Mouse (Mus musculus) kidney, embryonic 15.5 days (tissue): Measurements from ENCODE around the gene Mtch2. TPM values are rescaled to one million over a fixed set of nuclear protein-coding genes. Genes with fewer than 3 reads are reported as not detected.

Experiments
- polyA plus RNA-seq: library from polyadenylated mRNA; unstranded; fragments of >200 nt; fragmentation: Nextera tagmentation; extraction: Ambion mirVana; gene quantifications from 2 replicates; pipeline ENCODE4 v1.2.1, GENCODE M21; 2015

Mtch2 gene
- polyA plus RNA-seq, 1 experiment from 2014 or later, result 208 TPM

Other genes starting within 250 kb of the Mtch2 start
- gene Nup160, start 169.9 kb upstream of the Mtch2 start, polyA plus RNA-seq, result 49.3 and 55.1 TPM in 2 replicates
- gene Fnbp4, start 101.8 kb upstream of the Mtch2 start, polyA plus RNA-seq, result 104 and 117 TPM in 2 replicates
- gene Agbl2, start 64.4 kb upstream of the Mtch2 start, polyA plus RNA-seq, result 0.76 and 0.84 TPM in 2 replicates
- 9.0 and 9.2 TPM in 2 replicates for gene C1qtnf4, start 38.7 kb downstream of the Mtch2 start, polyA plus RNA-seq
- gene Kbtbd4, start 57.6 kb downstream of the Mtch2 start, polyA plus RNA-seq, result 39.2 and 42.4 TPM in 2 replicates
- 232 and 236 TPM in 2 replicates for gene Ndufs3, start 57.7 kb downstream of the Mtch2 start, polyA plus RNA-seq
- gene Celf1, start 93.2 kb downstream of the Mtch2 start, polyA plus RNA-seq, result 104 and 107 TPM in 2 replicates
- 2.7 and 3.4 TPM in 2 replicates for gene Rapsn, start 188.5 kb downstream of the Mtch2 start, polyA plus RNA-seq
- gene Psmc3, start 206.9 kb downstream of the Mtch2 start, polyA plus RNA-seq, result 307 and 315 TPM in 2 replicates
- 41.2 and 48.5 TPM in 2 replicates for gene Slc39a13, start 223.3 kb downstream of the Mtch2 start, polyA plus RNA-seq
- gene Spi1, start 235.2 kb downstream of the Mtch2 start, polyA plus RNA-seq, result 4.7 and 5.4 TPM in 2 replicates